Mouse (Mus musculus) cortical plate, adult 2 months (tissue): ENCODE results near the gene Colca2.

Source experiments
- CTCF ChIP-seq: fragments of 200-500 bp; IDR thresholded peaks from 2 replicates; pipeline ENCODE4 v1.5.1; 2011; ENCODE audit warnings: mild to moderate bottlenecking, control low read depth, low read length; ENCODE audit not compliant: insufficient read depth; ENCODE audit errors: extremely low read depth
- POLR2A ChIP-seq: fragments of 200-500 bp; IDR thresholded peaks from 2 replicates; pipeline ENCODE4 v1.6.1; 2011; ENCODE audit warnings: mild to moderate bottlenecking, low read length, control low read depth; ENCODE audit not compliant: insufficient read depth; ENCODE audit errors: extremely low read depth

- TF ChIP-seq CTCF = no peak
- TF ChIP-seq POLR2A = no peak
These were observed 3.7 kb downstream of the Colca2 start for GRCm38 (mm10) chr9:51274678-51275077.
